Mouse (Mus musculus): Measurements from ENCODE around the gene Cdh22.

- no peak for TF ChIP-seq CTCF (IDR thresholded peaks at IDR 0.05; ENCODE audit: borderline replicate concordance, insufficient read depth, low read length)
- no peak for TF ChIP-seq POLR2A (IDR thresholded peaks at IDR 0.05; ENCODE audit: low read depth, low read length)
Observed at GRCm38 (mm10) chr2:165197546-165197945, 37.1 kb downstream of the Cdh22 start.
